Mouse (Mus musculus) monocyte, adult 2 months (primary cell): Measurements from ENCODE around the gene D930007J09Rik.

Experiments
- DNase-seq, 2 experiments: peaks; one replicate each; pipeline ENCODE4 v3.0.0; 2022; ENCODE audit warnings: low spot score in 2 of 2, low read depth in 1 of 2

The D930007J09Rik gene

GRCm38 (mm10) chr13:32802259-32803081 is at the start of gene D930007J09Rik:
Gene D930007J09Rik, minus strand, starts transcription at chr13:32802849.
- peak in 1 of 2 experiments; percentile 2 for DNase-seq

GRCm38 (mm10) chr13:32851967-32852366 is 49.3 kb upstream of the D930007J09Rik start:
- DNase-seq: no peak

DNA sequence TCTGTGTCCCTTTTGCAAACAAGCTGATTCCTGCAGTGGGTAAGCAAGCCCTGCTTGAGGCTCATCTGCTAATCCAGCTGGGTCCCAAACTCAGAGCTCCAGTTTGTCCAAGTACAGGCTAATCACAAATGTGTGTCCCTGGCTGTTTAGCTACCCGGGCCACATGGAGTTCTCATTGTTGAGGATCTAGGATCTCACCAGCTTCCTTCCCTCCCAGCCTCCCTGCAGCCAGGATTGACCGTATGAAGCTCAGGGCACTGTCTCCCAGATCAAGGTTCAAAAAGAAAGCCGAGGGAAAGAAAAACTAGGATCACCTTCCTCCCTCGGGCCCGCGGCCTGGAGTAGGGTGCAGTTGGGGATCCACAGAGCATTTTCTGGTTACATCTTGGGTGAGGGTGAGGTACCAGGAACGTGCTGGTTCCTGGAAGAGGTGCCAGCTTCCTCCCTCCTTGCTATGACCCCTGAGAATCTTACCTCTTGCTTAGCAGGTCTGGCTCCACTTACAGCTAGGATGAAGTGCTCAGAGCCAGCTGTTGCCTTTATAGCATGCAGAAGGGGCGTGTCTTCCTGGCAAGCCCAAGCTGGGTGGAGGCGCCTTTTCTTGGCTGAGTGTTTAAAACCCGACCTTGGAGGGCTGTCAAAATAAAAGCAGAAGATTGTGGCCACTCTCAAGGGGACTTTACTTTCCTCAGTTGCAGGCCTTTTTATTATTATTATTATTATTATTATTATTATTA is 48.2 kb upstream of the D930007J09Rik start, which contains the start of gene Serpinb1a:
Gene Serpinb1a, minus strand, starts transcription at position 518 of the 737 bp plus-strand sequence.
- DNase-seq: no peak

DNA sequence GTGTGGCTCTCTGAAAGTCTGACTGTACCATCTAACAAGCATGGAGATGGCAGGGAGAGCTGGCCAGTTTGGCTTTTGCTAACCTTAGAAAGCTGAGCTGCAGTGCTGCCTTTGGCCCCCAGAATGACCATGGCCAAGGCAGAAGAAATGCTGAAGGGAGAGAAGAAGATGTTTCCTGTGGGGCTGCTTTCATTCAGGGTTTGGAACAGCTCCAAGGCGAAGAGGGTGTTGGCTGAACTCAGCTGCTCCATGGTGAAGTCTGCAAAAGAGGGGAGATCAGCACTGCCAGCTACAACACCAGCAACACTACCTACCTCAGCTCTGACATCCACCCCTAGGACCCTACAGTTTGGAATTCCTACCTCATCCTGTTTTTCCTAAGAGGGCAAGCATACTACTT is 47.5 kb upstream of the D930007J09Rik start:
- DNase-seq: no peak

- DNase-seq: no peak
These were observed 47.0 kb upstream of the D930007J09Rik start for GRCm38 (mm10) chr13:32849531-32850123.

GRCm38 (mm10) chr13:32849092-32849491 is 46.4 kb upstream of the D930007J09Rik start:
- no peak for DNase-seq

- no peak for DNase-seq
These were observed 43.6 kb upstream of the D930007J09Rik start for GRCm38 (mm10) chr13:32846221-32846620.

DNA sequence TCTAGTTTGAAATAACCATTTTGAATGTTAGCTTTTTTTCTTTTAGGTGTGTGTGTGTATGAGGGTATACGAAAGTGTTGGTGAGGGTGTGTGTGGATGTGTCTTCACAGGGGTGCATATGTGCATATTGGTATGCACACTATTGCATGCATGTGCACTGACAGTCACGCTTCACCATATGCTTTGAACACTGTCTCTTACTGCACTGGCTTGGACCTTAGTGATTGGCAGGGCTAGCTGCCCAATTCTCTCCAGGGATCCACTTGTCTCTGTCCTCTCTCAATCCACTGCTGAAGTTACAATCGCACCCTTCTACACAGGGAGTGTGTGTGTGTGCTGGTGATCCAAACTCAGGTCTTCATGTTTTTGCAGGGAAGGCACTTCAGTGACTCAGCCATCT is 38.7 kb upstream of the D930007J09Rik start:
- no peak for DNase-seq

- DNase-seq: no peak
These were observed 36.7 kb upstream of the D930007J09Rik start for GRCm38 (mm10) chr13:32839314-32839713.

- no peak for DNase-seq
These were observed 31.9 kb upstream of the D930007J09Rik start for GRCm38 (mm10) chr13:32834513-32834912.

GRCm38 (mm10) chr13:32833237-32833636 is 30.6 kb upstream of the D930007J09Rik start:
- DNase-seq: no peak

GRCm38 (mm10) chr13:32832776-32833175 is 30.1 kb upstream of the D930007J09Rik start:
- DNase-seq: no peak

DNA sequence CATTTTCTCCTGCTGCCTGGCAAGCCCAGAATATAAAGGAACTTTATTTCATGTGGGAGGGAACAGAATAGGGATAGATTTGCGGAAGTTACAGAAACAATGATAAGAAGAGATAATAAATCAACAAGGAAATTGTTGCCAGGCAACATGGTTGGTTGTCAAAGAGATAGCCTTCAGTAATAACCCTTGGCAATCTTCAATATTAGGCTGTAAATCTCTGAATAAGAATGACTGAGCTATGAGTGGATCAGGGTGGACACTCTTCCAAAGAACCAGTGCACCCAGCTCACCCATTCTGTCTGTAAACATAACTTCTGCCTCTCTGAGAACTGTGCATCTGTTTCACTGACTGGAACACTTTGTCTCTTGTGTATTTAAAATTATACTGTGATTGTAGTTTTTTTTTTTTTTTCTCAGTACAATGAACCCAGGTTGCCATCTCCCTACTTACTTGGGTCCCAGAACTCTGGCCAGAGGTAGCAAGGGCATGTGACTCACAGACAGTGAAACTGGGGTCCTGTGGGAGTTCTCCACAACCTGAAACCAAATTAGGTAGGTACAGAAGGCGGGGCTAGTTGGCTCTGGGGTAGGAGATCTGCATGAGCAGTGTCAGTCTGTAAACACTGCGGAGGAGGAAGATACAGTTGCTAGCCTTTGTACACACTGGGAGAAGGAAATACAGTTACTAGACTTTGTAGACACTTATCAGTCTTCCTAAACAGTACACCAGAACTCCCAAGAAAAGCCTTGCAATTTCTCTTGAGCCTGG is 29.0 kb upstream of the D930007J09Rik start:
- no peak for DNase-seq

GRCm38 (mm10) chr13:32828886-32829285 is 26.2 kb upstream of the D930007J09Rik start:
- no peak for DNase-seq

DNA sequence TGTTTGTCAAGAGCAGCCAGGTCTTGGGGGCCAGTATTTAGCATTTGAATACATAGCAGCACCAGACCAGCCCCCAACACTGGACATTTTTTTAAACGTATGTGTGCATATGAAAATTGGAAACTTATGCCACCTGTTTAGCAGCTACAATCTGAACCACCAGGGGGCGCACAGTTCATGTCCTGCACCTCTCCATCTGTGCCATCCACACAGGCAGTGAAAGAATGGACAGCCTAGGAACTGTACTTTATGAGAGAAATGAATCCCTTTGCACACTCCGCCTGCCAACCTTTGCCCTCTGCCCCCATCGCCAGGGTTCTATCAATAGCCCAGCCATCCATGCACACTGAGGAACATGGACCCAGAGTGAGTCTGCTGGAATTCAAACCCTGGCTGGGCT is 25.3 kb upstream of the D930007J09Rik start:
- DNase-seq: peak; percentile 22 to 37

DNA sequence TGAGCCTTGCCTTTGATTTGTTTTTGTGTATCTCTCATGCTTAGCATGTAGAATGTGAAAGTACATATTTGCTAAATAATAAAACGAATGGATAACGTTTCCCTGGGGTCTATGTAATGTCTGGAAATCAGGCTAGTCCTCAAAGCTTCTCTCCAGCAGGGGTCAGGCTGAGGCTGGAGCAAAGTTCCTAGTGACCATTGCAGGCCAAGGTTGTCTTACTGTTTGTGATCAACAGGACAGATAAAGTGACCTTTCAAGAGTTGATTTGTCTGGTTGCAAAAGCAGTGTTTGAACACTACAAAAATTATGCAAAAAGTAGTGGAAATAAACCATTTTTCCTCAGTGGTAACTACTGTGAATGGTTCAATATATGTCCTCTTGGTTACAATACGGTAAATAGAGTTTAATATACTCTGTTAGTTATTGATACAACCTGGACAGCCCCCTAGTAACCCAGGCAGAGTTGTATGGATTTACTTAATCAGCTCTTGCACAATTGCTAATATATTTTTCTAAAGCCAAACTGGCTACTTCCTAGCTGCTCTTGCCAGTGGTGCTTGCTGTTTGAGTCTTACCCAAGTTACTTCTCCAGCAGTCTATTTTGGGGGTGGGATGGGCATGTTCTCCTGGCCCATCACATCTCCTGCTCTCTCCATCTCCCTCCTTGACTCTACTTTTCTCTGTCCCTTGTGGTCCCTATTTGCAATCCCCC is 24.6 kb upstream of the D930007J09Rik start:
- no peak for DNase-seq

DNA sequence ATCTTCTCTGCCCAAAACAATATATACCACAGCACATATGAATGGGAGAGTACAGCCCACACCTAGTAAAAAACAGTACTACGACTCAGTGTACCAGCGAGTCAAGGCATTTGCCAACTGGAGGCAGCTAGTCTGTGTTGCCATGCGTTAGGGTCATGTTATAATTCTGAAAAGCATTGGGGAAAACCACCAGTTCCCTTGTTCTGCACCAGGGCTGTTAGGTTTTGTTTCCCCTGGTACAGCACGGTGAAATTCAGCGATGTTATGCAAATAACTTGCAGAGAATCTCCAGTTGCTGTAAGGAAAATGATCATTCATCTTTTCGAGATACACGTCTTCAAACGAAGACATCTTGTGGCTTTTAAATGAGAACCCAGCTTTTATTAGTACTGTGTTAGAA is 22.9 kb upstream of the D930007J09Rik start:
- no peak for DNase-seq

DNA sequence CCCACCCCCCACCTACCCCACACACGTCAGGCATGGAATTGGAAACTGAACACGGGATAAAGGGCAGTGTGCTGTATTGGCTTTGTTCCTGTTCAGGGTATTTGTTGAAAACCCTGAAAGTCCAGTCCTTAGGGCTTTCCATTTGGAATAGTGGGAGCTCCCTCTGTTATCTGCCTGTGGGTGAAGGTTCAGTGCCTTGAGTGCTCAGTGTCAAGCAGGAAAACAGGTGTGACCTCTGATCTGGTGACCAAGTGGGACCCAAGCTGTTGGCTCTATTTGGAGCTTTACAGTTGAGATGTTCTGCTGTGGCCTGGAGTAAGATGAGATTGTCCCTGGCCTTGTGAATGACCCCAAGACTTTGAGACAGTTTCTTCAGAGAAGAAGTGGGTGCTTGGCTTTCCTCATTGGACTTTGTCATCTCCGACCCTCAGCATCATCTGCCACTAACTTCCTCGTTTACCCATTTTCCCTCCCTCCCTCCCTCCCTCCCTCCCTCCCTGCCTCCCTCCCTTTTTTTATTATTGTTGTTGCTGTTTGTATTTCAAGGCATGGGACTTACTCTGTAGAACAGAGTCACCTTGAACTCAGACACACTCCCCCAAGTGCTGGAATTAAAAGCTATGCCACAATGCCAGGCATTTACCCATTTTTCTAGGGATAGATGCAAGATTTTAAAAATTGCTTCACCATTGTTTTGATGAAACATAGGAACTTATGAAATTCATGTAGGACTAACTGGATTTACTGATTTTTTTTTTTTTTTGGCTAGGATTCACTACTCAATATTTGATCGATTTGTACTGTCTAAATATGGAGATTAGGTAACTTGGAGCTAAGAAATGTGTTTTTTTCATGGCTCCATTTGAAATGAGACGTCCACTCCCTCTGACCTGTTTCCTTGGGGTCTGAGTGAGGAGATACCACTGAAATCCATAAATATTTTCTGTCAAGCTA is 22.0 kb upstream of the D930007J09Rik start:
- DNase-seq: no peak

DNA sequence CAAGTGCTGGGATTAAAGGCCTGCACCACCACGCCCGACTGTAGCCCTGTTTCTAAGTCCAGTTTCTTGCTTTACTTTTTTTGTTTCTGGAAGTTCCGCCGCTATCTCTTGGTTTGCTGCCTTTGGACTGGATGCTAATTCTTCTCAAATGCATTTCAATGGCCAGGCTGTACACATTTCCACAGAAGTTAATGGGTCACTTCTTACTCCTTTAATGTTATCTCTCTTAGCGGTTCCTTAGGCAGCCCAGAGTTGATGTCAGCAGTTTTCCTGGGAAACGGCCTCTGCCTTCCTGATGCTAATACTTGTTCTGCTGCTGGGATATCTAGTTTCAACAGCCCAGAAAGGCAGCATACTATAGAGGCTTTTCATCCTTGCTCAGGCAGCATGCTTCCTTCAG is 20.5 kb upstream of the D930007J09Rik start:
- DNase-seq: no peak
